Mouse (Mus musculus): ENCODE data around the gene Actl7b. TPM values are rescaled to one million over a fixed set of nuclear protein-coding genes. Genes with fewer than 3 reads are reported as not detected.

Gene Actl7b
- total and polyA plus RNA-seq, 3 experiments: 0.03 TPM; not detected in 2

DNA sequence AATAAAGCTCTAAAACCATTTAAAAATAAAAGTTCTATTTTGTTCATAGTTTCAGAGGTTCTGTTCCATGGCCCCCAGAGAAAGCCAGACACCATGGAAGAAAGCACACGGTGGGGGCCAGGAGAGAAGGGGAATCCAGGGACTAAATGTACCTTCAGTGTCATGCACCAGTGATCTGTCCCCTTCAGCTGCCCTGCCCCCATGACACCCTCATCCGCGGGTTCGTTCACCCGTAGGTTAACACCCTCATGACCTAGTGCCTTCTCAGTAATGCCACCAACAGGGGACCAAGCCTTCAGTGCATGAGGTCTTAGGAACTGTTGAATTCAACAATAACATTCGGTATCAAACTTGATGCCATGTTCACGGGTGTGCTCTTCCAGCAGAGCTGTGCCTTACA lies 44.8 kb downstream of the Actl7b start:
- H3K4me3 ChIP-seq (ENCODE audit: low read depth, low read length): no peak overlapping the region
- no peaks in the 10 kb centered on the region for H3K36me3 ChIP-seq (replicated peaks)
- no peaks in the 10 kb centered on the region for H3K4me1 ChIP-seq (ENCODE audit: insufficient read depth, low read depth, low read length)
- TF ChIP-seq CTCF (IDR thresholded peaks at IDR 0.05; ENCODE audit: low read depth, low read length): no peak
- TF ChIP-seq GATA2 (IDR thresholded peaks at IDR 0.05; ENCODE audit: borderline replicate concordance, low read depth, low read length): no peak
- no peak for TF ChIP-seq TAL1 (conservative IDR thresholded peaks at IDR 0.05; ENCODE audit: low read depth, low read length)
- TF ChIP-seq GATA1 (IDR thresholded peaks at IDR 0.05; ENCODE audit: borderline replicate concordance, low read length): no peak
- TF ChIP-seq POLR2AphosphoS5 (IDR thresholded peaks at IDR 0.05; ENCODE audit: insufficient replicate concordance, low read depth, low read length): no peak
- H3K9me3 ChIP-seq (replicated peaks): no peaks in the 10 kb centered on the region
- H3K27me3 ChIP-seq (ENCODE audit: insufficient read depth, low read length): no peaks in the 10 kb centered on the region
- no peak for ATAC-seq (ENCODE audit: extremely low read depth, insufficient number of reproducible peaks, low FRiP score, poor library complexity, severe bottlenecking)
- no peak for DNase-seq (ENCODE audit: low spot score)

Other genes with a start within 250 kb of the Actl7b start
- not detected in 2 replicates for gene Gm26657, start 1.4 kb downstream of the Actl7b start, total RNA-seq (2014; fragmentation: Nextera tagmentation)
- gene Gm26657, start 1.4 kb downstream of the Actl7b start, total RNA-seq (2017): not detected in 2 replicates
- not detected in 2 replicates for gene Gm26657, start 1.4 kb downstream of the Actl7b start, polyA plus RNA-seq (2012)
- gene Actl7a, start 2.0 kb upstream of the Actl7b start, total RNA-seq (2014; fragmentation: Nextera tagmentation): not detected in 2 replicates
- gene Actl7a, start 2.0 kb upstream of the Actl7b start, total RNA-seq (2017): 0.11 TPM in 1 of 2 replicates, not detected in the other
- gene Actl7a, start 2.0 kb upstream of the Actl7b start, polyA plus RNA-seq (2012): not detected in 2 replicates
- 35.1 and 52.5 TPM in 2 replicates for gene Elp1, start 60.9 kb upstream of the Actl7b start, total RNA-seq (2014; fragmentation: Nextera tagmentation)
- gene Elp1, start 60.9 kb upstream of the Actl7b start, total RNA-seq (2017): 43.5 and 44.4 TPM in 2 replicates
- gene Elp1, start 60.9 kb upstream of the Actl7b start, polyA plus RNA-seq (2012): 3.8 and 4.0 TPM in 2 replicates
- gene Fam206a, start 60.9 kb upstream of the Actl7b start, total RNA-seq (2014; fragmentation: Nextera tagmentation): 50.6 and 64.6 TPM in 2 replicates
- gene Fam206a, start 60.9 kb upstream of the Actl7b start, total RNA-seq (2017): 7.7 and 8.1 TPM in 2 replicates
- 7.7 TPM in 2 replicates for gene Fam206a, start 60.9 kb upstream of the Actl7b start, polyA plus RNA-seq (2012)
- 3.7 and 8.8 TPM in 2 replicates for gene Ctnnal1, start 123.7 kb upstream of the Actl7b start, total RNA-seq (2014; fragmentation: Nextera tagmentation)
- gene Ctnnal1, start 123.7 kb upstream of the Actl7b start, total RNA-seq (2017): 15.8 and 16.6 TPM in 2 replicates
- 6.2 and 9.2 TPM in 2 replicates for gene Ctnnal1, start 123.7 kb upstream of the Actl7b start, polyA plus RNA-seq (2012)
- 28.8 and 34.8 TPM in 2 replicates for gene Tmem245, start 206.0 kb upstream of the Actl7b start, total RNA-seq (2014; fragmentation: Nextera tagmentation)
- gene Tmem245, start 206.0 kb upstream of the Actl7b start, total RNA-seq (2017): 9.1 and 10.2 TPM in 2 replicates
- 0.52 and 0.90 TPM in 2 replicates for gene Tmem245, start 206.0 kb upstream of the Actl7b start, polyA plus RNA-seq (2012)
- not detected in 2 replicates for gene Frrs1l, start 248.9 kb upstream of the Actl7b start, total RNA-seq (2014; fragmentation: Nextera tagmentation)
- 0.05 and 0.06 TPM in 2 replicates for gene Frrs1l, start 248.9 kb upstream of the Actl7b start, total RNA-seq (2017)
- gene Frrs1l, start 248.9 kb upstream of the Actl7b start, polyA plus RNA-seq (2012): not detected in 2 replicates

All from G1E (cell line).